1 mouse cellular context compared by ENCODE assay signal in genomic region chr17:57001228-57001627, GRCm38 (mm10).
TF ChIP-seq lines count a peak whose summit lies in the region.

No protein-coding gene starts in this region.

TF ChIP-seq in CH12.LX, 34 proteins besides CTCF, POLR2A, EP300 and RAD21:
- no peak for TF ChIP-seq HCFC1 (IDR thresholded peaks at IDR 0.05; ENCODE audit: low read depth, low read length)
- no peak for TF ChIP-seq USF2 (conservative IDR thresholded peaks at IDR 0.05; ENCODE audit: low read depth, low read length)
- TF ChIP-seq MYC (IDR thresholded peaks at IDR 0.05; ENCODE audit: low read depth, low read length) = no peak
- TF ChIP-seq MXI1 (IDR thresholded peaks at IDR 0.05; ENCODE audit: low read depth, low read length) = no peak
- no peak for TF ChIP-seq JUN (IDR thresholded peaks at IDR 0.05; ENCODE audit: insufficient read depth, low read depth, low read length)
- no peak for TF ChIP-seq MAZ (IDR thresholded peaks at IDR 0.05; ENCODE audit: low read depth, low read length)
- no peak for TF ChIP-seq MAX (IDR thresholded peaks at IDR 0.05; ENCODE audit: low read length)
- TF ChIP-seq RCOR1 (conservative IDR thresholded peaks at IDR 0.05; ENCODE audit: low read depth, low read length) = no peak
- no peak for TF ChIP-seq BHLHE40 (IDR thresholded peaks at IDR 0.05; ENCODE audit: low read depth, low read length)
TF ChIP-seq in CH12.LX: peak in this region for 0.
